Mouse (Mus musculus) G1E (cell line): ENCODE measurements around the gene Ccdc167. TPM values are rescaled to one million over a fixed set of nuclear protein-coding genes. Genes with fewer than 3 reads are reported as not detected.

Source experiments
- ATAC-seq: 2 replicates; pipeline ENCODE4 v1.8.0; 2016; ENCODE audit warnings: mild to moderate bottlenecking; ENCODE audit not compliant: insufficient number of reproducible peaks, poor library complexity, low FRiP score, severe bottlenecking; ENCODE audit errors: extremely low read depth
- DNase-seq: peaks from one replicate; pipeline ENCODE4 v3.0.0; 2012; ENCODE audit warnings: low spot score
- H3K27me3 ChIP-seq: 2 replicates; pipeline ENCODE4 v1.6.1; 2012; ENCODE audit warnings: mild to moderate bottlenecking, low read length, inconsistent platforms; ENCODE audit not compliant: insufficient read depth
- H3K36me3 ChIP-seq: replicated peaks from 2 replicates; pipeline ENCODE3; 2012; ENCODE audit warnings: mild to moderate bottlenecking, inconsistent platforms
- H3K4me1 ChIP-seq: 2 replicates; pipeline ENCODE4 v1.6.1; 2012; ENCODE audit warnings: low read depth, low read length, inconsistent platforms, mixed read lengths; ENCODE audit not compliant: insufficient read depth
- H3K4me3 ChIP-seq: 2 replicates; pipeline ENCODE4 v1.5.1; 2012; ENCODE audit warnings: low read depth, mild to moderate bottlenecking, inconsistent platforms, low read length, moderate library complexity, mixed read lengths
- H3K9me3 ChIP-seq: replicated peaks from 2 replicates; pipeline ENCODE4 v1.6.1; 2012; ENCODE audit warnings: inconsistent platforms
- CTCF ChIP-seq: IDR thresholded peaks from 2 replicates; pipeline ENCODE4 v1.5.1; 2012; ENCODE audit warnings: low read depth, low read length, inconsistent platforms, mixed read lengths
- GATA1 ChIP-seq: IDR thresholded peaks from 2 replicates; pipeline ENCODE4 v1.6.1; 2012; ENCODE audit warnings: borderline replicate concordance, low read length, inconsistent platforms, mixed read lengths
- GATA2 ChIP-seq: IDR thresholded peaks from 2 replicates; pipeline ENCODE4 v1.6.1; 2012; ENCODE audit warnings: low read depth, low read length, inconsistent platforms, borderline replicate concordance
- POLR2AphosphoS5 ChIP-seq: IDR thresholded peaks from 2 replicates; pipeline ENCODE4 v1.6.1; 2012; ENCODE audit warnings: low read depth, low read length, inconsistent platforms; ENCODE audit not compliant: insufficient replicate concordance
- TAL1 ChIP-seq: conservative IDR thresholded peaks from 2 replicates; pipeline ENCODE4 v1.6.1; 2012; ENCODE audit warnings: low read depth, low read length, inconsistent platforms, mixed read lengths
- polyA plus RNA-seq: library from polyadenylated mRNA; stranded (reverse); fragments of >175 nt; gene quantifications from 2 replicates; pipeline ENCODE4 v1.2.3, GENCODE M21; 2012
- total RNA-seq, 2 experiments: library from RNA; stranded (forward) in 1 of 2; stranded (reverse) in 1 of 2; fragments of 200-1000 nt in 1 of 2; fragments of >200 nt in 1 of 2; fragmentation: Nextera tagmentation in 1 of 2; gene quantifications; 2 replicates each; pipeline ENCODE4 v1.2.3; 2014 to 2017

Ccdc167 gene
- total and polyA plus RNA-seq, 3 experiments: 8.7 to 16.3 (median 13.2) TPM

GRCm38 (mm10) chr17:29660762-29661391 is 56.0 kb downstream of the Ccdc167 start:
- no peak for TF ChIP-seq POLR2AphosphoS5
- no peak for TF ChIP-seq CTCF
- no peak for TF ChIP-seq GATA1
- TF ChIP-seq TAL1: no peak
- TF ChIP-seq GATA2: no peak
- Histone ChIP-seq H3K27me3 (no peaks in the 10 kb centered on the region), H3K4me1 (peaks cover 61% of the 10 kb centered on the region), H3K9me3 (no peaks in the 10 kb centered on the region), H3K4me3 (peak overlapping the region; percentile 96), H3K36me3 (peaks cover 36% of the 10 kb centered on the region)
- DNase-seq (no peak), ATAC-seq (no peak)

- DNase-seq (peak; percentile 95), ATAC-seq (peak; percentile 54; the same call in 1 of the 2 replicates)
- no peaks in the 10 kb centered on the region for H3K27me3 ChIP-seq
- no peaks in the 10 kb centered on the region for H3K9me3 ChIP-seq
- peaks cover 31% of the 10 kb centered on the region for H3K36me3 ChIP-seq
- peaks cover 60% of the 10 kb centered on the region for H3K4me1 ChIP-seq
- H3K4me3 ChIP-seq: peak within 1 kb of the TSS; percentile 96
- no peak for TF ChIP-seq TAL1
Observed at GRCm38 (mm10) chr17:29660076-29660761, 56.6 kb downstream of the Ccdc167 start, which contains the start of gene Cmtr1. Cmtr1 (plus strand) TSS chr17:29660595.

- Histone ChIP-seq H3K4me1 (peaks cover 48% of the 10 kb centered on the region), H3K36me3 (peaks cover 11% of the 10 kb centered on the region), H3K27me3 (no peaks in the 10 kb centered on the region), H3K4me3 (no peak overlapping the region; the same call in 1 of the 2 replicates), H3K9me3 (no peaks in the 10 kb centered on the region)
- no peak for TF ChIP-seq GATA1
- no peak for TF ChIP-seq CTCF
- peak; percentile 82 for TF ChIP-seq TAL1
- no peak for TF ChIP-seq GATA2
- DNase-seq (peak; percentile 54), ATAC-seq (peak; percentile 90)
Observed at GRCm38 (mm10) chr17:29658249-29658648, 58.6 kb downstream of the Ccdc167 start.

GRCm38 (mm10) chr17:29642219-29642618 is 74.6 kb downstream of the Ccdc167 start:
- H3K4me1 ChIP-seq: peaks cover 30% of the 10 kb centered on the region
- ATAC-seq (no peak), DNase-seq (no peak)
- H3K36me3 ChIP-seq: peaks cover 71% of the 10 kb centered on the region
- TF ChIP-seq GATA1: no peak
- TF ChIP-seq TAL1: no peak
- TF ChIP-seq POLR2AphosphoS5: no peak
- TF ChIP-seq GATA2: no peak
- TF ChIP-seq CTCF: no peak
- no peaks in the 10 kb centered on the region for H3K27me3 ChIP-seq
- no peak overlapping the region for H3K4me3 ChIP-seq
- no peaks in the 10 kb centered on the region for H3K9me3 ChIP-seq

- TF ChIP-seq TAL1 (no peak), GATA1 (no peak), CTCF (no peak), GATA2 (no peak), POLR2AphosphoS5 (no peak)
- Histone ChIP-seq H3K4me1 (peaks cover 40% of the 10 kb centered on the region), H3K9me3 (no peaks in the 10 kb centered on the region), H3K36me3 (peaks cover 82% of the 10 kb centered on the region), H3K4me3 (no peak overlapping the region), H3K27me3 (no peaks in the 10 kb centered on the region)
- DNase-seq (no peak), ATAC-seq (no peak)
Observed at GRCm38 (mm10) chr17:29640971-29641370, 75.9 kb downstream of the Ccdc167 start.

- DNase-seq (peak; percentile 41), ATAC-seq (peak; percentile 77)
- TF ChIP-seq TAL1 (no peak), POLR2AphosphoS5 (no peak), GATA2 (no peak), CTCF (no peak), GATA1 (no peak)
- H3K27me3 ChIP-seq: no peaks in the 10 kb centered on the region
- H3K4me3 ChIP-seq: no peak overlapping the region
- H3K9me3 ChIP-seq: no peaks in the 10 kb centered on the region
- H3K36me3 ChIP-seq: peaks cover 94% of the 10 kb centered on the region
- H3K4me1 ChIP-seq: peaks cover 43% of the 10 kb centered on the region
Observed at GRCm38 (mm10) chr17:29637895-29638294, 78.9 kb downstream of the Ccdc167 start.

- peak; percentile 38 for DNase-seq
- TF ChIP-seq CTCF (no peak), POLR2AphosphoS5 (no peak), GATA2 (no peak), TAL1 (no peak), GATA1 (no peak)
- H3K4me3 ChIP-seq: no peak overlapping the region
- no peaks in the 10 kb centered on the region for H3K27me3 ChIP-seq
- peaks cover 95% of the 10 kb centered on the region for H3K36me3 ChIP-seq
- peaks cover 43% of the 10 kb centered on the region for H3K4me1 ChIP-seq
- no peak for ATAC-seq
- H3K9me3 ChIP-seq: no peaks in the 10 kb centered on the region
Observed at GRCm38 (mm10) chr17:29637377-29637776, 79.5 kb downstream of the Ccdc167 start.

Other genes with a start within 250 kb of the Ccdc167 start
- gene Pim1, start 226.3 kb downstream of the Ccdc167 start, total RNA-seq (2014; fragmentation: Nextera tagmentation): 151 and 167 TPM in 2 replicates
- 174 and 180 TPM in 2 replicates for gene Pim1, start 226.3 kb downstream of the Ccdc167 start, total RNA-seq (2017)
- 123 and 154 TPM in 2 replicates for gene Pim1, start 226.3 kb downstream of the Ccdc167 start, polyA plus RNA-seq
- gene Gm17657, start 167.4 kb downstream of the Ccdc167 start, total RNA-seq (2014; fragmentation: Nextera tagmentation): not detected in 2 replicates
- gene Gm17657, start 167.4 kb downstream of the Ccdc167 start, total RNA-seq (2017): 0.11 TPM in 1 of 2 replicates, not detected in the other
- gene Gm17657, start 167.4 kb downstream of the Ccdc167 start, polyA plus RNA-seq: not detected in 2 replicates
- gene Tbc1d22b, start 167.3 kb downstream of the Ccdc167 start, total RNA-seq (2014; fragmentation: Nextera tagmentation): 26.7 and 30.2 TPM in 2 replicates
- 5.3 and 6.0 TPM in 2 replicates for gene Tbc1d22b, start 167.3 kb downstream of the Ccdc167 start, total RNA-seq (2017)
- 24.9 and 26.2 TPM in 2 replicates for gene Tbc1d22b, start 167.3 kb downstream of the Ccdc167 start, polyA plus RNA-seq
- gene Tmem217, start 164.7 kb downstream of the Ccdc167 start, total RNA-seq (2014; fragmentation: Nextera tagmentation): 2.9 TPM in 1 of 2 replicates, not detected in the other
- 0.33 and 0.41 TPM in 2 replicates for gene Tmem217, start 164.7 kb downstream of the Ccdc167 start, total RNA-seq (2017)
- gene Tmem217, start 164.7 kb downstream of the Ccdc167 start, polyA plus RNA-seq: 0.11 TPM in 1 of 2 replicates, not detected in the other
- gene Rnf8, start 102.3 kb downstream of the Ccdc167 start, total RNA-seq (2014; fragmentation: Nextera tagmentation): 26.2 and 35.4 TPM in 2 replicates
- 29.0 and 37.3 TPM in 2 replicates for gene Rnf8, start 102.3 kb downstream of the Ccdc167 start, total RNA-seq (2017)
- gene Rnf8, start 102.3 kb downstream of the Ccdc167 start, polyA plus RNA-seq: 28.1 and 29.3 TPM in 2 replicates
- gene Gm28043, start 102.2 kb downstream of the Ccdc167 start, total RNA-seq (2014; fragmentation: Nextera tagmentation): 4.2 and 4.8 TPM in 2 replicates
- gene Gm28043, start 102.2 kb downstream of the Ccdc167 start, total RNA-seq (2017): 9.2 and 11.6 TPM in 2 replicates
- gene Gm28043, start 102.2 kb downstream of the Ccdc167 start, polyA plus RNA-seq: 0.21 and 0.29 TPM in 2 replicates
- 82.7 and 101 TPM in 2 replicates for gene Cmtr1, start 56.4 kb downstream of the Ccdc167 start, total RNA-seq (2014; fragmentation: Nextera tagmentation)
- 155 and 182 TPM in 2 replicates for gene Cmtr1, start 56.4 kb downstream of the Ccdc167 start, total RNA-seq (2017)
- gene Cmtr1, start 56.4 kb downstream of the Ccdc167 start, polyA plus RNA-seq: 86.7 and 103 TPM in 2 replicates